Mouse (Mus musculus): Measurements from ENCODE around the gene Ezr. TPM values are rescaled to one million over a fixed set of nuclear protein-coding genes. Genes with fewer than 3 reads are reported as not detected.

Ezr gene
- polyA plus RNA-seq, 1 experiment from 2014 or later = 55.6 TPM

GRCm38 (mm10) chr17:6809331-6809730 lies 26.7 kb upstream of the Ezr start:
- Histone ChIP-seq H3K27ac (no peak overlapping the region), H3K27me3 (no peaks in the 10 kb centered on the region), H3K4me1 (replicated peaks) (peaks cover 58% of the 10 kb centered on the region), H3K4me3 (replicated peaks) (no peak overlapping the region), H3K36me3 (no peaks in the 10 kb centered on the region), H3K9ac (no peak overlapping the region), H3K4me2 (no peak overlapping the region), H3K9me3 (replicated peaks) (no peaks in the 10 kb centered on the region)
- WGBS (ENCODE audit: insufficient replicate concordance) = 62% methylated on average over 3 of the region's 3 CpGs
- ATAC-seq (ENCODE audit: low read depth) (no peak), DNase-seq (no peak)

- Histone ChIP-seq H3K27me3 (no peaks in the 10 kb centered on the region), H3K4me3 (replicated peaks) (no peak overlapping the region), H3K9me3 (replicated peaks) (no peaks in the 10 kb centered on the region), H3K4me1 (replicated peaks) (peaks cover 60% of the 10 kb centered on the region), H3K36me3 (no peaks in the 10 kb centered on the region), H3K4me2 (no peak overlapping the region), H3K27ac (no peak overlapping the region), H3K9ac (no peak overlapping the region)
- no peak for ATAC-seq (ENCODE audit: low read depth)
- no peak for DNase-seq
- WGBS (ENCODE audit: insufficient replicate concordance) = 74% methylated on average over 8 of the region's 8 CpGs
These were observed 26.1 kb upstream of the Ezr start for GRCm38 (mm10) chr17:6808521-6809165.

- ATAC-seq (ENCODE audit: low read depth) (no peak), DNase-seq (no peak)
- H3K9me3 ChIP-seq (replicated peaks) = no peaks in the 10 kb centered on the region
- no peak overlapping the region for H3K4me3 ChIP-seq (replicated peaks)
- H3K36me3 ChIP-seq = no peaks in the 10 kb centered on the region
- peaks cover 64% of the 10 kb centered on the region for H3K4me1 ChIP-seq (replicated peaks)
- no peak overlapping the region for H3K4me2 ChIP-seq
- H3K27me3 ChIP-seq = no peaks in the 10 kb centered on the region
- H3K27ac ChIP-seq = no peak overlapping the region
- no peak overlapping the region for H3K9ac ChIP-seq
- whole genome bisulfite sequencing (ENCODE audit: insufficient replicate concordance) = 73% methylated on average over 16 of the region's 16 CpGs
These were observed 25.4 kb upstream of the Ezr start for GRCm38 (mm10) chr17:6807827-6808520.

- Histone ChIP-seq H3K9me3 (replicated peaks) (peaks cover 8% of the 10 kb centered on the region), H3K4me3 (replicated peaks) (peak overlapping the region; percentile 16; the same call in 1 of the 2 replicates), H3K4me1 (replicated peaks) (peaks cover 55% of the 10 kb centered on the region), H3K36me3 (no peaks in the 10 kb centered on the region), H3K27me3 (no peaks in the 10 kb centered on the region), H3K9ac (peak overlapping the region; percentile 47), H3K4me2 (peak overlapping the region; percentile 54), H3K27ac (peak overlapping the region; percentile 91)
- peak; percentile 97 for ATAC-seq (ENCODE audit: low read depth)
- DNase-seq = peak; percentile 57
- 11% methylated on average over 6 of the region's 6 CpGs for WGBS (ENCODE audit: insufficient replicate concordance)
These were observed 22.4 kb upstream of the Ezr start for GRCm38 (mm10) chr17:6804853-6805543.

- Histone ChIP-seq H3K36me3 (no peaks in the 10 kb centered on the region), H3K4me2 (0 out of 2 replicates have a peak overlapping the region, but pooled peaks have one; percentile 54), H3K4me3 (replicated peaks) (no peak overlapping the region), H3K27ac (peak overlapping the region; percentile 91), H3K9ac (no peak overlapping the region), H3K4me1 (replicated peaks) (peaks cover 55% of the 10 kb centered on the region), H3K27me3 (no peaks in the 10 kb centered on the region), H3K9me3 (replicated peaks) (peaks cover 8% of the 10 kb centered on the region)
- 77% methylated on average over 6 of the region's 6 CpGs for WGBS (ENCODE audit: insufficient replicate concordance)
- ATAC-seq (ENCODE audit: low read depth) = no peak
- no peak for DNase-seq
These were observed 21.5 kb upstream of the Ezr start for GRCm38 (mm10) chr17:6804111-6804510.

- ATAC-seq (ENCODE audit: low read depth) (no peak), DNase-seq (no peak)
- no peak overlapping the region for H3K4me3 ChIP-seq (replicated peaks)
- no peak overlapping the region for H3K9ac ChIP-seq
- 88% methylated on average over 1 of the region's 1 CpGs for WGBS (ENCODE audit: insufficient replicate concordance)
- H3K9me3 ChIP-seq (replicated peaks) = peaks cover 8% of the 10 kb centered on the region
- H3K27ac ChIP-seq = peak overlapping the region; percentile 91
- H3K27me3 ChIP-seq = no peaks in the 10 kb centered on the region
- H3K36me3 ChIP-seq = no peaks in the 10 kb centered on the region
- peaks cover 57% of the 10 kb centered on the region for H3K4me1 ChIP-seq (replicated peaks)
- no peak overlapping the region for H3K4me2 ChIP-seq
These were observed 21.0 kb upstream of the Ezr start for GRCm38 (mm10) chr17:6803614-6804013.

- DNase-seq (no peak), ATAC-seq (ENCODE audit: low read depth) (peak; percentile 48; the same call in 1 of the 2 replicates)
- WGBS (ENCODE audit: insufficient replicate concordance) = 48% methylated on average over 12 of the region's 12 CpGs
- Histone ChIP-seq H3K36me3 (no peaks in the 10 kb centered on the region), H3K4me3 (replicated peaks) (no peak overlapping the region), H3K9ac (no peak overlapping the region; the same call in 1 of the 2 replicates), H3K27ac (no peak overlapping the region), H3K27me3 (peaks cover 5% of the 10 kb centered on the region), H3K9me3 (replicated peaks) (peaks cover 8% of the 10 kb centered on the region), H3K4me1 (replicated peaks) (peaks cover 27% of the 10 kb centered on the region), H3K4me2 (peak overlapping the region; percentile 37)
These were observed 15.9 kb upstream of the Ezr start for GRCm38 (mm10) chr17:6798392-6799061.

- H3K9me3 ChIP-seq (replicated peaks) = peaks cover 8% of the 10 kb centered on the region
- H3K4me3 ChIP-seq (replicated peaks) = no peak overlapping the region
- 63% methylated on average over 4 of the region's 4 CpGs for WGBS (ENCODE audit: insufficient replicate concordance)
- H3K4me1 ChIP-seq (replicated peaks) = peaks cover 21% of the 10 kb centered on the region
- H3K27me3 ChIP-seq = peaks cover 9% of the 10 kb centered on the region
- H3K36me3 ChIP-seq = no peaks in the 10 kb centered on the region
- no peak overlapping the region for H3K27ac ChIP-seq
- no peak for DNase-seq
- H3K4me2 ChIP-seq = no peak overlapping the region
- no peak overlapping the region for H3K9ac ChIP-seq
- no peak for ATAC-seq (ENCODE audit: low read depth)
These were observed 14.9 kb upstream of the Ezr start for GRCm38 (mm10) chr17:6797471-6797870.

GRCm38 (mm10) chr17:6794160-6794751 lies 11.7 kb upstream of the Ezr start:
- ATAC-seq (ENCODE audit: low read depth) (no peak), DNase-seq (no peak)
- no peak overlapping the region for H3K9ac ChIP-seq
- H3K27me3 ChIP-seq = peaks cover 12% of the 10 kb centered on the region
- peaks cover 21% of the 10 kb centered on the region for H3K4me1 ChIP-seq (replicated peaks)
- H3K36me3 ChIP-seq = no peaks in the 10 kb centered on the region
- no peak overlapping the region for H3K4me2 ChIP-seq
- no peak overlapping the region for H3K27ac ChIP-seq
- 47% methylated on average over 12 of the region's 12 CpGs for WGBS (ENCODE audit: insufficient replicate concordance)
- H3K9me3 ChIP-seq (replicated peaks) = no peaks in the 10 kb centered on the region
- H3K4me3 ChIP-seq (replicated peaks) = no peak overlapping the region

- Histone ChIP-seq H3K27ac (no peak overlapping the region), H3K4me1 (replicated peaks) (0 out of 2 replicates have a peak, but pooled peaks cover 5% of the 10 kb centered on the region), H3K4me2 (no peak overlapping the region), H3K36me3 (no peaks in the 10 kb centered on the region), H3K27me3 (peaks cover 12% of the 10 kb centered on the region), H3K9ac (no peak overlapping the region), H3K9me3 (replicated peaks) (no peaks in the 10 kb centered on the region), H3K4me3 (replicated peaks) (no peak overlapping the region)
- no peak for ATAC-seq (ENCODE audit: low read depth)
- DNase-seq = no peak
- WGBS (ENCODE audit: insufficient replicate concordance) = 70% methylated on average over 9 of the region's 9 CpGs
These were observed 7.1 kb upstream of the Ezr start for GRCm38 (mm10) chr17:6789581-6790118.

GRCm38 (mm10) chr17:6789103-6789502 lies 6.5 kb upstream of the Ezr start:
- H3K9ac ChIP-seq = no peak overlapping the region
- ATAC-seq (ENCODE audit: low read depth) (no peak), DNase-seq (no peak)
- H3K36me3 ChIP-seq = no peaks in the 10 kb centered on the region
- H3K4me1 ChIP-seq (replicated peaks) = no peaks in the 10 kb centered on the region
- no peaks in the 10 kb centered on the region for H3K9me3 ChIP-seq (replicated peaks)
- H3K4me2 ChIP-seq = no peak overlapping the region
- H3K27ac ChIP-seq = no peak overlapping the region
- no peak overlapping the region for H3K4me3 ChIP-seq (replicated peaks)
- peaks cover 12% of the 10 kb centered on the region for H3K27me3 ChIP-seq

Measured in liver, embryonic 13.5 days (tissue).